Mouse (Mus musculus): ENCODE measurements around the gene Haghl.

- TF ChIP-seq POLR2A (IDR thresholded peaks at IDR 0.05; ENCODE audit: borderline replicate concordance, extremely low read depth, insufficient read depth, insufficient read length, poor library complexity, severe bottlenecking), result no peak
- TF ChIP-seq CTCF (IDR thresholded peaks at IDR 0.05; ENCODE audit: borderline replicate concordance, extremely low read depth, insufficient read depth, insufficient read length), result no peak
These were observed 2.4 kb downstream of the Haghl start for GRCm38 (mm10) chr17:25783086-25783485.

Data from brain, embryonic 14.5 days (tissue).